Mouse (Mus musculus) forebrain, postnatal 0 days (tissue): ENCODE results near the gene Cyp4f18. TPM values are rescaled to one million over a fixed set of nuclear protein-coding genes. Genes with fewer than 3 reads are reported as not detected.

Experiments used
- ATAC-seq: fragments of 200-750 bp; cut with Nextera tagmentation; 2 replicates; pipeline ENCODE4 v1.8.0; 2017; ENCODE audit warnings: mild to moderate bottlenecking, moderate library complexity
- DNase-seq: peaks from one replicate; pipeline ENCODE4 v3.0.0-alpha.2; 2015
- H3K27ac ChIP-seq: fragments of 300-500 bp; sonication (generic); 2 replicates; pipeline ENCODE4 v1.5.1; 2014; ENCODE audit warnings: low read depth, mild to moderate bottlenecking, antibody characterized with exemption, low read length, moderate library complexity, mixed read lengths
- H3K27me3 ChIP-seq: fragments of 300-500 bp; sonication (generic); 2 replicates; pipeline ENCODE4 v1.6.1; 2014; ENCODE audit warnings: mild to moderate bottlenecking, low read length, mixed read lengths; ENCODE audit not compliant: insufficient read depth
- H3K36me3 ChIP-seq: fragments of 300-500 bp; sonication (generic); 2 replicates; pipeline ENCODE4 v1.6.1; 2014; ENCODE audit warnings: mild to moderate bottlenecking, moderate library complexity; ENCODE audit not compliant: insufficient read depth
- H3K4me1 ChIP-seq: fragments of 300-500 bp; sonication (generic); 2 replicates; pipeline ENCODE4 v1.6.1; 2014; ENCODE audit warnings: antibody characterized with exemption; ENCODE audit not compliant: insufficient read depth
- H3K4me2 ChIP-seq: fragments of 300-500 bp; sonication (generic); 2 replicates; pipeline ENCODE4 v1.6.1; 2014; ENCODE audit warnings: low read depth, mild to moderate bottlenecking, moderate library complexity
- H3K4me3 ChIP-seq: fragments of 300-500 bp; sonication (generic); 2 replicates; pipeline ENCODE4 v1.5.1; 2014; ENCODE audit warnings: low read depth, low read length, mixed read lengths
- H3K9ac ChIP-seq: fragments of 300-500 bp; sonication (generic); 2 replicates; pipeline ENCODE4 v1.6.1; 2014; ENCODE audit warnings: mild to moderate bottlenecking
- H3K9me3 ChIP-seq: fragments of 300-500 bp; sonication (generic); 2 replicates; pipeline ENCODE4 v1.6.1; 2016; ENCODE audit warnings: low read length
- CTCF ChIP-seq: sonication (generic); IDR thresholded peaks from 2 replicates; pipeline ENCODE4 v1.5.1; 2016; ENCODE audit warnings: antibody characterized with exemption, control low read depth, low read depth
- WGBS: fragments of 180-500 bp; shearing (Covaris S2); extraction: QIAGEN DNeasy Blood & Tissue Kit; methylation state at CpG from one replicate; pipeline ENCODE4 v1.1.7; 2014; 5-methylcytosine and 5-hydroxymethylcytosine counted together
- polyA plus RNA-seq: library from polyadenylated mRNA; unstranded; fragments of >200 nt; fragmentation: Nextera tagmentation; extraction: Ambion mirVana; gene quantifications from 2 replicates; pipeline ENCODE4 v1.2.1, GENCODE M21; 2015
- total RNA-seq: library from RNA; depleted of rRNA; stranded (reverse); fragments of >200 nt; gene quantifications from 2 replicates; pipeline ENCODE4 v1.2.3, GENCODE M21; 2014

Cyp4f18 gene
- total and polyA plus RNA-seq, 2 experiments from 2014 or later = 0.44 TPM; not detected in 1

- no peak overlapping the region for H3K27ac ChIP-seq
- ATAC-seq = no peak
Observed at GRCm38 (mm10) chr8:71974211-71974610, 35.2 kb downstream of the Cyp4f18 start.

GRCm38 (mm10) chr8:71971945-71972344 lies 37.5 kb downstream of the Cyp4f18 start:
- Histone ChIP-seq H3K9me3 (no peaks in the 10 kb centered on the region), H3K4me1 (no peaks in the 10 kb centered on the region), H3K4me3 (no peak overlapping the region), H3K36me3 (peaks cover 11% of the 10 kb centered on the region; the same call in 1 of the 2 replicates), H3K27ac (no peak overlapping the region), H3K9ac (no peak overlapping the region), H3K4me2 (no peak overlapping the region), H3K27me3 (no peaks in the 10 kb centered on the region)
- peak; percentile 70 for TF ChIP-seq CTCF
- peak; percentile 7 for DNase-seq
- peak; percentile 48; the same call in 1 of the 2 replicates for ATAC-seq
- 78% methylated on average over 1 of the region's 1 CpGs for WGBS

More at GRCm38 (mm10) chr8:71974211-71974610, 35.2 kb downstream of the Cyp4f18 start:
- H3K9me3 ChIP-seq = no peaks in the 10 kb centered on the region
- H3K4me3 ChIP-seq = no peak overlapping the region
- H3K4me2 ChIP-seq = no peak overlapping the region
- 76% methylated on average over 3 of the region's 3 CpGs for WGBS
- DNase-seq = no peak
- no peak overlapping the region for H3K9ac ChIP-seq
- no peak for TF ChIP-seq CTCF
- no peaks in the 10 kb centered on the region for H3K27me3 ChIP-seq
- no peaks in the 10 kb centered on the region for H3K4me1 ChIP-seq
- no peaks in the 10 kb centered on the region for H3K36me3 ChIP-seq

- no peak for ATAC-seq
- DNase-seq = no peak
- 65% methylated on average over 6 of the region's 6 CpGs for WGBS
- H3K27ac ChIP-seq = no peak overlapping the region
- no peaks in the 10 kb centered on the region for H3K27me3 ChIP-seq
- no peak overlapping the region for H3K4me3 ChIP-seq
- TF ChIP-seq CTCF = no peak
- no peaks in the 10 kb centered on the region for H3K9me3 ChIP-seq
- H3K4me2 ChIP-seq = no peak overlapping the region
- H3K4me1 ChIP-seq = no peaks in the 10 kb centered on the region
- H3K9ac ChIP-seq = no peak overlapping the region
- peaks cover 32% of the 10 kb centered on the region for H3K36me3 ChIP-seq
Observed at GRCm38 (mm10) chr8:71968636-71969035, 40.8 kb downstream of the Cyp4f18 start.

- no peak for ATAC-seq
- no peaks in the 10 kb centered on the region for H3K27me3 ChIP-seq
Observed at GRCm38 (mm10) chr8:71968100-71968499, 41.3 kb downstream of the Cyp4f18 start.

GRCm38 (mm10) chr8:71967261-71967660 lies 42.2 kb downstream of the Cyp4f18 start:
- Histone ChIP-seq H3K36me3 (peaks cover 32% of the 10 kb centered on the region), H3K27me3 (no peaks in the 10 kb centered on the region), H3K27ac (no peak overlapping the region), H3K4me3 (no peak overlapping the region), H3K4me1 (no peaks in the 10 kb centered on the region), H3K9me3 (no peaks in the 10 kb centered on the region), H3K4me2 (no peak overlapping the region), H3K9ac (no peak overlapping the region)
- no peak for DNase-seq
- 97% methylated on average over 5 of the region's 5 CpGs for WGBS
- no peak for ATAC-seq
- no peak for TF ChIP-seq CTCF

More at GRCm38 (mm10) chr8:71968100-71968499, 41.3 kb downstream of the Cyp4f18 start:
- 65% methylated on average over 6 of the region's 6 CpGs for WGBS
- no peak overlapping the region for H3K27ac ChIP-seq
- H3K9ac ChIP-seq = no peak overlapping the region
- H3K36me3 ChIP-seq = peaks cover 32% of the 10 kb centered on the region
- no peak overlapping the region for H3K4me3 ChIP-seq
- no peak for DNase-seq
- H3K9me3 ChIP-seq = no peaks in the 10 kb centered on the region
- no peak overlapping the region for H3K4me2 ChIP-seq
- no peaks in the 10 kb centered on the region for H3K4me1 ChIP-seq
- no peak for TF ChIP-seq CTCF

GRCm38 (mm10) chr8:71966411-71966810 lies 43.0 kb downstream of the Cyp4f18 start:
- 0 out of 2 replicates have a peak, but pooled peaks have one; percentile 21 for TF ChIP-seq CTCF
- Histone ChIP-seq H3K4me1 (no peaks in the 10 kb centered on the region), H3K36me3 (peaks cover 32% of the 10 kb centered on the region), H3K9ac (no peak overlapping the region), H3K27me3 (no peaks in the 10 kb centered on the region), H3K27ac (no peak overlapping the region), H3K4me3 (no peak overlapping the region), H3K9me3 (no peaks in the 10 kb centered on the region), H3K4me2 (no peak overlapping the region)
- no peak for ATAC-seq
- DNase-seq = no peak

GRCm38 (mm10) chr8:71965166-71965565 lies 44.3 kb downstream of the Cyp4f18 start:
- Histone ChIP-seq H3K9me3 (no peaks in the 10 kb centered on the region), H3K4me3 (no peak overlapping the region), H3K4me1 (no peaks in the 10 kb centered on the region), H3K27me3 (no peaks in the 10 kb centered on the region), H3K4me2 (no peak overlapping the region), H3K36me3 (peaks cover 32% of the 10 kb centered on the region), H3K9ac (no peak overlapping the region), H3K27ac (no peak overlapping the region)
- no peak for ATAC-seq
- 99% methylated on average over 2 of the region's 2 CpGs for WGBS
- DNase-seq = no peak
- no peak for TF ChIP-seq CTCF

GRCm38 (mm10) chr8:71964051-71964450 lies 45.4 kb downstream of the Cyp4f18 start:
- 90% methylated on average over 3 of the region's 3 CpGs for WGBS
- H3K4me2 ChIP-seq = no peak overlapping the region

More at GRCm38 (mm10) chr8:71964051-71964450, 45.4 kb downstream of the Cyp4f18 start:
- no peak for TF ChIP-seq CTCF
- DNase-seq (no peak), ATAC-seq (no peak)
- H3K9me3 ChIP-seq = no peaks in the 10 kb centered on the region
- no peak overlapping the region for H3K9ac ChIP-seq
- no peaks in the 10 kb centered on the region for H3K27me3 ChIP-seq
- H3K4me3 ChIP-seq = no peak overlapping the region
- H3K4me1 ChIP-seq = no peaks in the 10 kb centered on the region
- peaks cover 32% of the 10 kb centered on the region for H3K36me3 ChIP-seq
- no peak overlapping the region for H3K27ac ChIP-seq
